Mouse (Mus musculus) myocyte (in vitro differentiated cells): ENCODE results near the gene Dio3. TPM values are rescaled to one million over a fixed set of nuclear protein-coding genes. Genes with fewer than 3 reads are reported as not detected.

Experiments
- H3K27me3 ChIP-seq: one replicate; pipeline ENCODE4 v1.6.1; 2011; ENCODE audit not compliant: control insufficient read depth, insufficient read depth, insufficient read length
- H3K36me3 ChIP-seq: one replicate; pipeline ENCODE4 v1.6.1; 2011; ENCODE audit not compliant: control insufficient read depth, insufficient read depth
- H3K4me2 ChIP-seq: one replicate; pipeline ENCODE4 v1.6.1; 2011; ENCODE audit warnings: low read depth, control low read depth
- H3K4me3 ChIP-seq: one replicate; pipeline ENCODE4 v1.5.1; 2011; ENCODE audit warnings: mild to moderate bottlenecking, control low read depth, moderate library complexity
- H3K79me2 ChIP-seq: one replicate; pipeline ENCODE4 v1.6.1; 2011; ENCODE audit not compliant: control insufficient read depth, insufficient read depth
- H3ac ChIP-seq: one replicate; pipeline ENCODE4 v1.6.1; 2011; ENCODE audit not compliant: control insufficient read depth, insufficient read length
- CEBPB ChIP-seq: IDR thresholded peaks from 2 replicates; pipeline ENCODE4 v1.6.1; 2011; ENCODE audit warnings: mild to moderate bottlenecking, moderate library complexity; ENCODE audit not compliant: poor library complexity, insufficient read depth, severe bottlenecking
- E2F4 ChIP-seq: IDR thresholded peaks from one replicate; pipeline ENCODE4 v1.6.1; 2011; ENCODE audit warnings: mild to moderate bottlenecking, control low read depth, moderate library complexity; ENCODE audit not compliant: insufficient read depth
- MAX ChIP-seq: IDR thresholded peaks from one replicate; pipeline ENCODE4 v1.6.1; 2011; ENCODE audit warnings: low read depth, mild to moderate bottlenecking, control low read depth
- MYOD1 ChIP-seq, 3 experiments: IDR thresholded peaks; one replicate each; pipeline ENCODE4 v1.6.1; 2011; ENCODE audit warnings: control low read depth in 2 of 3, low read depth in 2 of 3, mild to moderate bottlenecking in 2 of 3, moderate library complexity in 1 of 3; ENCODE audit not compliant: insufficient read length in 2 of 3, control insufficient read depth in 1 of 3
- MYOG ChIP-seq, 3 experiments: IDR thresholded peaks; one replicate each; pipeline ENCODE4 v1.6.1; 2011; ENCODE audit warnings: control low read depth in 2 of 3, low read depth in 2 of 3, mild to moderate bottlenecking in 2 of 3; ENCODE audit not compliant: insufficient read length in 2 of 3, control insufficient read depth in 1 of 3, insufficient read depth in 1 of 3
- POLR2A ChIP-seq: IDR thresholded peaks from one replicate; pipeline ENCODE4 v1.6.1; 2011; ENCODE audit warnings: low read depth, mild to moderate bottlenecking, control low read depth, moderate library complexity; ENCODE audit not compliant: insufficient read length
- POLR2AphosphoS2 ChIP-seq: IDR thresholded peaks from one replicate; pipeline ENCODE4 v1.6.1; 2011; ENCODE audit warnings: low read depth, control low read depth; ENCODE audit not compliant: insufficient read length
- REST ChIP-seq: IDR thresholded peaks from one replicate; pipeline ENCODE4 v1.6.1; 2011; ENCODE audit warnings: mild to moderate bottlenecking, control low read depth, moderate library complexity; ENCODE audit not compliant: insufficient read depth, insufficient read length
- SRF ChIP-seq: IDR thresholded peaks from one replicate; pipeline ENCODE4 v1.6.1; 2011; ENCODE audit warnings: low read depth; ENCODE audit not compliant: control insufficient read depth, insufficient read length
- TCF12 ChIP-seq: IDR thresholded peaks from one replicate; pipeline ENCODE4 v1.6.1; 2011; ENCODE audit warnings: mild to moderate bottlenecking, control low read depth; ENCODE audit not compliant: poor library complexity, insufficient read depth, severe bottlenecking
- TCF3 ChIP-seq: IDR thresholded peaks from one replicate; pipeline ENCODE4 v1.6.1; 2011; ENCODE audit warnings: low read depth, control low read depth; ENCODE audit not compliant: insufficient read length
- USF1 ChIP-seq: IDR thresholded peaks from one replicate; pipeline ENCODE4 v1.6.1; 2011; ENCODE audit warnings: low read depth, mild to moderate bottlenecking, control low read depth, moderate library complexity
- polyA plus RNA-seq: library from polyadenylated mRNA; unstranded; fragments of >200 nt; fragmentation: generic; extraction: Trizol; gene quantifications from one replicate; pipeline ENCODE4 v1.2.1, GENCODE M21; 2012; ENCODE audit warnings: missing spikeins

Dio3 gene
- polyA plus RNA-seq, 1 experiment: not detected

DNA sequence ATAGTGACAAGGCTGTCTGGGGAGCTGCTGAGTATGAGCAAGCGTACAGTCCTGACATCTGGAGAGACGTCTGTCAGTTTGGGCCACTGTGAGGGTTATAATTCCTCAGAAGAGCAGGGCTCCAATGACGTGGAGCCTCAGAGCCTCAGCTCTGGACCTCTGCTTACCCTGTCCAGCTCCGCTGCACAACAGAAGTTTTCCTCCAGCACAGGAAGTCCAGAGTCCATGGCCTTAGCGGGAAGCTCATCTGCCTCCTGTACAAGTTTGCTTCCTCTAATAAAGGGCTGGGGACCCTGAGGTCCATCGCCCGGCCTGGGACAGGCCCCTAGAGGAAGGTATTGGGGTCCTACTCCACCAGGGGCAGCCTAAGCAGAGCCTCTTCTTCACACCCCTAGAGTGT, 41.8 kb upstream of the Dio3 start:
- no peak overlapping the region for H3K4me3 ChIP-seq
- H3ac ChIP-seq: no peak overlapping the region
- H3K4me2 ChIP-seq: no peak overlapping the region
- H3K79me2 ChIP-seq: no peaks in the 10 kb centered on the region
- H3K27me3 ChIP-seq: peaks cover 46% of the 10 kb centered on the region
- TF ChIP-seq E2F4 (no peak), TCF12 (no peak), USF1 (no peak), MAX (no peak), CEBPB (no peak), REST (no peak), TCF3 (no peak), POLR2A (no peak), MYOG (IDR thresholded peaks at IDR 0.05; ENCODE audit: control insufficient read depth in 1 of 3, insufficient read depth in 1 of 3, insufficient read length in 2 of 3, low read depth in 2 of 3) (no peak)
- H3K36me3 ChIP-seq: no peaks in the 10 kb centered on the region

DNA sequence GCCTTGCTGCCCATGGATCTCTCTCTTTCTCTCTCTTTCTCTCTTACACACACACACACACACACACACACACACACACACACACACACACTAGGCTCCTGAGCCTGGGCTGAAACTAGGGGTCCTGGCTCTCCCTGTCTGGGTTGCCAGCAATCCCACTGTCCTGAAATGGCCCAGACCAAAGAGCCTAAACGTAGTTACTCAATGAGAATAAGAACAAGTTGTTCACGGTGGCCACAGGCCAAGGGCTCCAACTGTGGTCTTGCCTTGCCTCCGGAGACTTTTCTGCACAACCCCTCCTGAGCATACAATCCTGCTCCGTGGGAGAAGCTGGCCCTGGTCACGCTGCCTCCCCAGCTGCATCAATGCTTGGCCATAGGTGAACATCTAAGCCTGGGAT, 39.5 kb upstream of the Dio3 start:
- H3ac ChIP-seq: no peak overlapping the region
- H3K79me2 ChIP-seq: no peaks in the 10 kb centered on the region
- H3K27me3 ChIP-seq: peaks cover 26% of the 10 kb centered on the region
- H3K4me3 ChIP-seq: no peak overlapping the region
- no peak overlapping the region for H3K4me2 ChIP-seq
- no peaks in the 10 kb centered on the region for H3K36me3 ChIP-seq
- TF ChIP-seq REST (no peak), SRF (no peak), USF1 (no peak), CEBPB (no peak), MYOG (IDR thresholded peaks at IDR 0.05; ENCODE audit: control insufficient read depth in 1 of 3, insufficient read depth in 1 of 3, insufficient read length in 2 of 3, low read depth in 2 of 3) (no peak), E2F4 (no peak)

DNA sequence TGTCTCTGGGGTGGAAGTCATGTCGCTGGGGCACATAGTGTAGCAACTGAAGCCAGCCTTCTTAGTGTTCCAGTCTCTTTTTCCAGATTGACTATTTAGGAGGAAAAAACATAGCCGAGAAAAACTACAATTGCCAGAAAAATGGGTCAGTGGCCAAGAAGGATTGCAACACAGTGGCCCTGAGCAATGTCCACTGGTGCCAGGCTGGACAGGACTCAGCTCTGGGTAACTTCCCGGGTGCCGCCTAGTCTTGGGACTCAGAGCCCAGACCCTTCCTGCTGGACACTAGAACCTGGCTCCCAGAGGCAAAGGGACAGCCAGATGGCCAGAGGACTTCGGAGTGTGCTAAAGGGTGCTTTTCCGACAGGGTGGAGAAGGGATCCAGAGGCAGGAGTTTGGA, 34.3 kb upstream of the Dio3 start:
- no peak overlapping the region for H3ac ChIP-seq
- H3K79me2 ChIP-seq: no peaks in the 10 kb centered on the region
- no peaks in the 10 kb centered on the region for H3K36me3 ChIP-seq
- H3K4me3 ChIP-seq: no peak overlapping the region
- H3K27me3 ChIP-seq: peaks cover 21% of the 10 kb centered on the region
- TF ChIP-seq MYOG (IDR thresholded peaks at IDR 0.05; ENCODE audit: control insufficient read depth in 1 of 3, insufficient read depth in 1 of 3, insufficient read length in 2 of 3, low read depth in 2 of 3) (no peak), REST (no peak), TCF12 (no peak), CEBPB (no peak), MAX (no peak), USF1 (no peak), TCF3 (no peak), POLR2AphosphoS2 (no peak), SRF (no peak)
- no peak overlapping the region for H3K4me2 ChIP-seq

DNA sequence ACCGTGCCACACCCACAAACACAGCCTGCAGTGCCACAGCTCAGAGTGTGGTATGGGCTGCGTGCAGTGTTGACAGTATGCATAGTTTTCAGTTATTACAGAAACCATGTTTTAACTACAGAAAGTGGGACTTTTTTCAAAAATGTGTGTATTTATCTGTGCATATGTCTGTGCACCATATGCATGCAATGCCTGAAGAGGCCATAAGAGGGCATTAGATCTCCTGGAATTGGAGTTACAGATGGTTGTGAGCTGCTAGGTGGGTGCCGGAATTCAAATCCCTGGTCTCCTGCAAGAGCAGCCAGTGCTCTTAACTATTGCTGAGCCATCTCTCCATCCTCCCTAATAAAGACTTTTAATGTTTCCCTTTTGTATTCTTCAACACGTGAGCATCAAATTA, 33.4 kb upstream of the Dio3 start:
- Histone ChIP-seq H3K79me2 (no peaks in the 10 kb centered on the region), H3ac (no peak overlapping the region), H3K4me3 (no peak overlapping the region), H3K27me3 (peaks cover 17% of the 10 kb centered on the region), H3K4me2 (no peak overlapping the region), H3K36me3 (no peaks in the 10 kb centered on the region)
- TF ChIP-seq MYOG (IDR thresholded peaks at IDR 0.05; ENCODE audit: control insufficient read depth in 1 of 3, insufficient read depth in 1 of 3, insufficient read length in 2 of 3, low read depth in 2 of 3): no peak
- TF ChIP-seq POLR2AphosphoS2: no peak
- no peak for TF ChIP-seq REST
- TF ChIP-seq SRF: no peak
- no peak for TF ChIP-seq MYOD1 (IDR thresholded peaks at IDR 0.05; ENCODE audit: control insufficient read depth in 1 of 3, insufficient read length in 2 of 3, low read depth in 2 of 3)
- no peak for TF ChIP-seq MAX
- no peak for TF ChIP-seq TCF3
- no peak for TF ChIP-seq POLR2A
- no peak for TF ChIP-seq CEBPB
- no peak for TF ChIP-seq E2F4
- no peak for TF ChIP-seq USF1
- no peak for TF ChIP-seq TCF12

DNA sequence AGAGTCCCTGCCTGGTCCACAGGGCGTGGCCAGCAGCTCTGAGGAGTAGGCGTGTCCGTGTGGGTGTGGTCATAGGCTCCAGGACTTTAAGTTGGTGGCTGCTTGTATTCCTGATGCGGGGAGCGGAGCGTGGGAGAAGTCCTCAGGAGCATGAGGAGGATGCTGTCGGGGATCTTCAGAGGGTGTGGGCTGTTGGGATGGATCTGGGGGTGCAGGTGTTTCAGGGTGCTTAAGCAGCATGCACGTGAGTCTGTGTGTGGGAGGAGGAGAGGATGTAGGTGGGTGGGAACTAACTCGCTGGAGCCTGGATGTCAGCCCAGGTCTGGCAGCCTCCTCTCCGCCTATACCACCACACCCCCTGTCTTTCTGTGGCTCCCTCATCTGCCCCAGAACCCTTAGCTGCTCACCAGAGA, 26.7 kb upstream of the Dio3 start:
- Histone ChIP-seq H3K4me2 (no peak overlapping the region), H3K27me3 (peaks cover 25% of the 10 kb centered on the region), H3K4me3 (no peak overlapping the region), H3ac (no peak overlapping the region), H3K36me3 (no peaks in the 10 kb centered on the region), H3K79me2 (no peaks in the 10 kb centered on the region)
- TF ChIP-seq POLR2A: no peak

DNA sequence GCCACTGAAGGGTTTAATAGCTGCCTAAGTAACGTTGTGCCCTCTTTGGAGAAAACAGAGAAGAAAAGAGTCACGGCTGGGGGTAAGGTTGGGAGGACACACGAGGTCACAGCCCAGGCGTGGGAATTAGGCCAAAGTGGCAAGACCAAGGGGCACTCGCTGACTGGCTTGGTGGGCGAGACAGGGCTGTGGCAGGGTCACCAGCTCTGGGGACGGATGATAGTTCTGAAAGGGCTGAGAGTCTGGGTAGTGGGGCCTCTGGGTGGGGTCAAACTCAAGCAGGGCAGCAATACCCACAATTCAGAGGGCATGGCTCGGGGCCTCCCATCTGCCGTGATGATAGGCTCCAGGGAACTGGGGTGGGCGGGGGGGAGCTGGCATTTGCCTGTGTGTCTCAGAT, 23.1 kb upstream of the Dio3 start:
- Histone ChIP-seq H3ac (no peak overlapping the region), H3K79me2 (no peaks in the 10 kb centered on the region), H3K27me3 (peaks cover 17% of the 10 kb centered on the region), H3K36me3 (no peaks in the 10 kb centered on the region), H3K4me2 (no peak overlapping the region), H3K4me3 (no peak overlapping the region)
- TF ChIP-seq CEBPB (no peak), TCF3 (no peak), MAX (no peak), TCF12 (no peak), MYOG (IDR thresholded peaks at IDR 0.05; ENCODE audit: control insufficient read depth in 1 of 3, insufficient read depth in 1 of 3, insufficient read length in 2 of 3, low read depth in 2 of 3) (no peak)
